Mouse (Mus musculus) MEL-GATA-1-ER (cell line): Measurements from ENCODE around the gene Lamb2.

Experiments
- DNase-seq: peaks from one replicate; pipeline ENCODE4 v3.0.0-alpha.2; 2012; ENCODE audit warnings: low read depth; ENCODE audit errors: extremely low read depth

Lamb2 gene

DNA sequence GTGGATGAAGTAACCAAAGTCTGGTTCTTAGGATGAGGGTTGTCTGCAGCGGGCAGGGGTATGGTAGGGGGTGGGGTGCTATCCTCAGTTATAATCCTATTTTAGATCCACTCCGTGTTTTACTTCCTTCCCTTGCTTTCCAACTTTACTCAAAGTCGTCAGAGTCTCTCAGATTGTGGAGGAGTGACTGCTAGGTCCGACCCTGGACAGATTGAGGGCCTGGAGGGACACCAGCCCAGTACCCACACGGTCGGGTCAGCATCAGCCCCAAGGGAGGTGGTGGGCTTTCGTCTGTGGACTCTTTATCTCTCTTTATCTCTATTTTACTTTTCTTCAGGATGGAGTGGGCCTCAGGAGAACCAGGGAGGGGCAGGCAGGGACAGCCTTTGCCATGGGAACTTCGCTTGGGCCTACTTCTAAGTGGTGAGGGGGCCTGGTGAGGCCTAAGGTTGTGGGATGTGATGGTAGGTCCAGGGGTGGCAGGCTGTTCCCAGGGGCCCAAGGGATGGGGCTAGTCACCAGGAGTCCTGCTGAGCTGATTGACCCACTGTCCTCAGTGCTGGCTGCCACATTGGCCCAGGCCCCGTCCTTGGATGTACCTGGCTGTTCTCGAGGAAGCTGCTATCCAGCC, at the start of gene Lamb2:
Lamb2 (plus strand) TSS at position 16 of the 631 bp plus-strand sequence.
- DNase-seq = no peak

DNA sequence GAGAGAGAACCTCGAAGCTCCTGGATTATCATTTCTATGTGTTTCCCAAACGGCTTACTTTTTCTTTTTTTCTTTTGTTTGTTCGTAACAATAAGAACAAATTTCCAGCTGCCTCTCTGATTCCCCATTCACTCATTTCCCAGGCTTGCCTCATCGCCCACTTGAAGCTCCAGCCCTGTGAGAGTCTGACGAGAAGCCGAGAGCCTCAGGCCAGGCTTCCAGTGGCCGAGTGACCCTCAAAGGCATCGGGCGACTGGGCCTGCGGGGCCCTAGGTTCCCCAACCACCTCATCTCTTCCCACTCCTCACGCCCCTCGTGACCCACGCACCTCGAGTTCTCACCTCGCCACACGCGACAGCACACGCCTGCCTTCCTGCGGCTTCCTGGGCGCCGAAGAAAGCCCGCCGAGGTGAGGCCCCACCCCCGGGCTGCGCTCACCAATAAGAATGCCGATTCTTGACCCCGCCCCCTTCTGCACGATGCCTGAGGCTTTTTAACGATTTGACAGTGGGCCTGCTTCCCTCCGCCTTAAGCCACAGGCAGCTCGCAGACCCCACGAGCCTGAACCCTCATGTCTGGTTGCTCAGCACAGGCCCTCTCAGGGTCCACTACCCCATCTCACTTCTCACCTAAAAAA, 48.0 kb upstream of the Lamb2 start:
- DNase-seq = no peak

DNA sequence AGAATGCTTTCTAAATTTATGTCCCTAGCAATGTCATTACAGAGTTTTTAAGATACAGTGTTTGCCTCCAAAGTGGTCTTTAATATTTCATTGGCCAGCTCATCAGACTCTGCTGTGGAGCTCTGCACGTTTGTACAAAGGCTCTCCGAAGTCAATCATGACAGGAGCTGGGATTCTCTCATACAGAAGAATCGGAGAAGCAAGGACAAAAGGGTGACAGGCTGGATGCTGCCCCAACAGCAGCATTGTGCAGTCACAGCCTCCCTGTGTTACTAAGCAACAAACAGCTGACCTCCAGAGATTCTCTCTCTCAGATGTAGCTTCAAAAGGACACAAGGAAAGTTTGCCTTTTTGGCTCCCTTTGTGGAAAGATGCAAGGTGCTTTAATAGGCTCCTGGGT, 43.4 kb upstream of the Lamb2 start, which contains the start of gene BC048562:
BC048562 (plus strand) TSS at position 301 of the 400 bp plus-strand sequence.
- no peak for DNase-seq

DNA sequence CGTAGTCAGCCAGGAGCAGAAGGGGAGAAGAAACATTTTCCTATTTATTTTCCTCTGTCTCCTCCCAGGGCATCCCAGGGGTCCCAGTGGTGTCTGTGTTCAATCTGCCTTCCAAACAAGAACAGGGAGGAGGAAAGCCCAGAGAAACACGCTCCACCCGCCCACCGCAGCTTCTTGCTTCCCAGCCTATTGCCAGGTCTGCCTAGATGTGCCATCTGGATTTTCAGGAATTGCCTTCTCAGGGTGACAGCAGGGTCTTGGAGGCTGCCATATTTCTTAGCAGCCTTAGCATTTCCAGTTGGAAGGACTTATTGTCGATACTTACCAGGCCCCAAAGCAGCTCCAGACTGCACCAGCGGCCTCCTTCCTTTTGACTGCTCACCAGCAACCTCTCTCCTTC, 40.4 kb upstream of the Lamb2 start:
- DNase-seq = no peak

DNA sequence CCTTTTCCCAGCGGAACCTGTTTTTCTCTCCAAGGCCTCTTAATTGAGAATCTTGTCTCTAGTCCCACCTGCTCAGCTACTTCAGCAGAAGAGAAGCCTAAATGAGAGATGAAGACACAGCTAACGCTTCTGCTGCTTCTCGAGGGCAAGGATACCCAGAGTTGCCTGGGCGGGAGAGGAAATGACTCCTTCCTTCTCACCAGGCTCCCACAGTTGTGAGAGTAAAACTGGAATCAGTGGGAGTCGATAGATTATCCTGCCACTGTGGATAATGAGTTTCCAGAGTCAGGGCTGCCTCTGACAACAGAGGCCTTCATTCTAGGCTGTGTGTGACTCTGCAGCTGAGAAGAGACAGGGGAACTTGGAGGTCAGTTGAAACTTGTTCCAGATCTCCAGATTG, 39.1 kb upstream of the Lamb2 start:
- DNase-seq = no peak

DNA sequence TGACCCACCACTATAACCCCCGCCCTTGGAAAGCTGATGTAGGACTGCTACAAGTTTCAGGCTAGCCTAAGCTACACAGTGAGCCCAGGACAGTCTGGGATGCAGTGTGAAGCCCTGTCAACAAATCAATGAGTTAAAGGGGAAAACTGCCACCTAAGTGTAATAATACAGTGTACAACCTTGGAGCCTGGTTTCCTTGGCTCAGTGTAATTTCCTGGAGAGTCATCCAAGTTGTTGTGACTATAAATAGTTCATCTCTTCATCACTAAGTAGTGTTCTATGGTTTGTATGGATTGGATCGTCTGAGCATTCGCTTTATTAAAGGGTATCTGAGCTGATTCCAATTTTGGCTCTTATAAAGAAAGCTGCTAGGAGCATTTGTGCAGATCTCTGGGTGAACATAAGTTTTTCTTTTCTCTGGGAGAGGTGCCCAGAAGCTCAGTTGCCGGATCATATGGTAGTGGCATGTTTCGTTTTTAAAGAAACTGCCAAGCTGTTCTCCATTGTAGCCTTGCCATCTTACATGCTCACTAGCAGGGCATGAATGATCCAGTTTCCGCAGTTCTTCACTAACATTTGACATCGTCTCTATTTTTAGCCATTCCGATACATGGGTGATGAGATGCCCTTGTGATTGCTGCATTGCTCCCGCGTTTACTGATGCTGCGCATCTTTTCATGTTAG, 38.2 kb upstream of the Lamb2 start:
- no peak for DNase-seq

DNA sequence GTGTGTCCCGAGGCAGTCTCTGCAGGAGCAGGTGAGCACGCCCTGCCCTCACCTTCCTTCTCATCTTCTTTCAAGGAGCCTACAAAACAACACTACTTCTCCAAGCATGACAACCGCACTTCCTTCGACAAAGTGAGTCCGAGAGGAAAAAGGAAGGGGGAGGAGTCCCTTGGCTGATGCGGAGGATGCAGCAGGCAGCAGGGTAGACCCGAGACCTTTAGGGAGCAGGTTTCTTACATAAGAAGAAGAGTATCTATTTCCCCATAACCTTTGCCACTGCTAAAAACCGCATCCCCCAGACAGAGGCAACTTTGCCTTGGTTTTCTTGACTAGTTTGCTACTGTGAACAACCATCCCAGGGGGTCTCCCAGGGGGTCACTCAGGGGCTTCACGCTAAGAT, 34.4 kb upstream of the Lamb2 start:
- DNase-seq = no peak

DNA sequence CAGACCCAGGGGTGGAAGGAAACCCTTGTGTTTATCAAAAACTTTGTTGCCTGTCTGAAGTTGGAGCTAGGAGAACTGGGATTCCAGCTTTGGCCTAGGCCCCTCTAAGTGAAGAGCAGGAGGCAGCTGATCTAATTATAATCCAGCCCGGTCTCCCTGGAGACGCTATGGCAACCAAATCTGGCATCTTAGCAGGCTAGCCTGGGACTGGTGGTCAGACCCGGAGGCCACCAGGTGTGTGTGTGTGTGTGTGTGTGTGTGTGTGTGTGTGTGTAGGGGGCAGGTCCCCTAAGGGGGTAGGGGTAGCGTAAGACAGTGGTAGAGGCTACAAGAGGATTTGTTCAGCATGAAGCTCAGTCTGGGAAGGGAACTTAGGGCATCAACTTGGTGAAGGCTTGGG, 29.7 kb upstream of the Lamb2 start:
- no peak for DNase-seq

DNA sequence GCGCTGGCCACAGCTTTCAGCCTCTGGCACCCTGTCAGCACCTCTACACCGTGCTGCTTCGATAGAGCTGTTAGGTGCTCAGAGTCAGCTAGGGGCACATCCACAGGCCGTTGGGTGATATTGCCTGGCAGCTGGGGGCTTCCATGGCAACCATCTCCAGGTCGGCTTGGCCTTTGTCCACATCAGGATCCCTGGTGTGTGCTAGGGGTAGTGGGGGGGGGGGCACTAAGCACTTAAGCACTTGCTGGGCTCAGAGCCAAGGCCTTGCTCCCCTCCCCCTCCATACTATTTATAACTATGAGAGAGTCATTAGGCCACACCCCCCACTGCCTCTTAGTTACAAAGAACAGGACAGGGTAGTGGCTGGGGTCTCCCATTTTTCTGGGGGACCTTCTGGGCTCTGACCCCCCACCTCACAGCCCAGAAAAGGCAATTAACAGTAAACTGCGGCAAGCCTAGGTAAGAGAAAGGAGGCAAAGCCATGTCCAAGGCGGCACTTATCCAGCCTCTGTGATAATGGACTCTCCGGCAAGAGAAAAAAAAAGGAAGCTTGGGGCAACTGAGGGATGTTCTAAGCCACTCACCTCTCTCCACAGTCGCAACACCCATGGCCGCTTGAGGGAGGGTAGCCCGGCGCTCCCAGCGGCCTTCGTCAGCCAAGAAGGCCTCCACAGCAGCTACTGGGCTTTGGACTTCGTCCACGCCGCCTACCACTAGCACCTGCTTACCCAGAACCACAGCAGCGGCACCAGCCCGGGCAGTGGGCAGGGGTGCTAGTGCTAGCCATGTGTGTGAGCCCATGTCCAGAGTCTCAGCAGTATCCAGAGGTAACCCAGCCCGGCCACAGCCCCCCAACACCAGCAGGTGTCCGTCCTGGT, 29.0 kb upstream of the Lamb2 start:
- DNase-seq = no peak

DNA sequence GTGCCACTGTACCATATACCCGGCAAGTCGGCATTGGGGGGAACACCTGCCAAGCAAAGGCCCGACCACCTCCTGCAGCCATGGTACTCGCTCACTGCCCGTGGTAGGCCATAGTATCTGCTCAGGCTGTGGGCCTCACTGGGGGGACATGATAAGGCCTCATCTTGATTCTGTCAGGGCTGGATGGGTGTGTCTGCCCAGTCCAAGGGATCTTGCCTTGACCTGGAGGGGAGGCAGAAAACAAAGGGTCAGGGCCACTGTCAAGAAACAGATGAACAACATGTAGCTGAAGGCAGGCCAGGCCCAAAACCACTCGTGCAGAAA, 28.4 kb upstream of the Lamb2 start:
- no peak for DNase-seq

DNA sequence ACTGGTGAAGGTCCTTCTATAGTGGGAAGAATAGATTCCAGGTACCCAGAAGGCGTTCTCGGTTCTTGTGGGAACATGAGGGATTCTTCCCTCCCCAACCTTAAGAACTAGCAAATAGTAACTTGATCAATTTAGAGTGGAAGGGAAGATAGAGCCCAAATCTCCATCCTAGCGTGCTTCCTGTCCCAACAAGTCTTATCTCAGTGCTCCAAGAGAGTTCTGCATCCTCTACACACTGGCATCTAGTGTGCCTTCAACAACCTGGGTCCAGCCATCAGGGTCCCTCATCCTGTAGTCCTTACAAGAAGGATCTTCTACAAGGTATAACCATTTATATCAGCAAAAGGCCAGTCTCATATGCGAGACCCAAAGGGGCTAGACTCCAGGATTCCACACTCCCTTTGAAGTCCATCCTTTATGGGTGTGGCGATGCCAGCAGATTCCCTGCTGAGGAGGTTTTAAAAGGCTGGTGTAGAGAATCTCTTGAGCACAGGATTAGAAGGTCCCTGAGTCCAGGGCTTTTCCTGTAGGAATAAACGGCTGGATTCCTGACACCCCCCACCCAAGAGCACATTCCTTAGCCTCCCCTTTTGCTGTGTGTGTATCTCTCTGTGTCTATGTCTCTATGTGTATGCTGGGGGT, 27.9 kb upstream of the Lamb2 start:
- peak; percentile 67 for DNase-seq

DNA sequence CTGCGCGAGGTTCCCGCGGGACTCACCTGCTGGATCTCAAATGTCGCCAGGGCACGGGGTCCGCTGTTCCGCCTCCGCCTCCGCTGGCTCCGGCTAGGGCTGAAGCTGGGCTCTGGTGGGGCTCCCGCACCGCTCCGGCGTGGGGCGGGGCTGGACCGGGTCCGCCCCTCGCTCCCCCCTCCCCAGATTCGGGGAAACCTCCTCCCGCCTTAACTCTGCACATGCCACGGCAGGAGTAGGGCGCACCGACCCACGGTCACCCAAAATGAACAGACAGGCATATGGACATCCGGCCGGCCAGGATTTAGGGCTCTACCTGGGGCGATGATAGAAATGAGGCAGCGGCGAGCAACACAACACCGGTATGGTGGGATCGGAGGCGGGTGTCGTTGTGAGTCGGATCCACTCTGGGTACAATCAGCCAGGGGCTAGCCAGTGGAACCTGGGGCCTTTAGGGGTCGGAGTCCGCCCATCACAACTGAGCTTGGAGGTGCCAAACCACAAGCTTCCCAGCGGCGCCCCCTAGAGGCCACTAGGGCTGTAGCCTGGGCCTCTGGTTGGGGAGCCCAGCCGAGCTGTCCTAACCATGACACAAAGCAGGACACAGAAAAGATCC, 27.1 kb upstream of the Lamb2 start:
- peak; percentile 76 for DNase-seq

DNA sequence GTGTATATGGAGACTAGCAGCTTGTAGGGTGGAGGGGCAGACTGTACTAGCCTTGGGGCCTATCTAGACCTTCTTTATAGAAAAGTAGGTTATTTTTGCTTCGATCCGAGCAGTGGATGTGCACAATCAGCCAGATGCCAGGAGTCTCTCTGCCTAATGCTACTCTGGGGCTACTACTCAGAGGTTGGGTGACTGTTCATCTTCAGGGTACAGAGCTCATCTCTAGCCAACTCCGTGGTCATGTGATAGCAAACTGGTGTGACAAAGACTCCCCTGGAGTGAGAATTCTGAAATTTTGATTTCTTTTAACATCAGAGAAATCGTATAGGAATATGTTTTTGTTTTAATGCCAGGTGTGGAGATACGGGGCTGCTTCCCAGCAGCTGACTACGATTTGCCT, 26.6 kb upstream of the Lamb2 start:
- no peak for DNase-seq

DNA sequence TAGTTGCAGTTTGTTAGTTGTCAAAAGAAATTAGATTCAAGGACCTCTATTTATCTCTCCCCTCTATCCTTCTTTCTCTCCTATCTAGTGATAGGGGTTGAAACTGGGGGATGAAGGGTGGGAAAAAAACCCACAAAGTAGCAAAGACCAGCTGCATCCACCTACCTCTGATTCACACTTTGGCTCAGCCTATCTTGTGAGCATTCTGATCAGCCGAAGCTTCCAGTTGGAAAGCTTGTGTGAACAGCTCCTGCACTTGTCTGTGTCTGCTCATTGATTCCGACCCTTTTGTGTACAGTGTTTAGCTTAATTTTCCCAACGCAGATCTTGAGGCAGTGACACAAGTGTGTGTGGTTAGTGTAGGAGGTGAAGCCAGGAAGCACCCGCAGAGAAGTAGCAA, 26.1 kb upstream of the Lamb2 start:
- DNase-seq = no peak

DNA sequence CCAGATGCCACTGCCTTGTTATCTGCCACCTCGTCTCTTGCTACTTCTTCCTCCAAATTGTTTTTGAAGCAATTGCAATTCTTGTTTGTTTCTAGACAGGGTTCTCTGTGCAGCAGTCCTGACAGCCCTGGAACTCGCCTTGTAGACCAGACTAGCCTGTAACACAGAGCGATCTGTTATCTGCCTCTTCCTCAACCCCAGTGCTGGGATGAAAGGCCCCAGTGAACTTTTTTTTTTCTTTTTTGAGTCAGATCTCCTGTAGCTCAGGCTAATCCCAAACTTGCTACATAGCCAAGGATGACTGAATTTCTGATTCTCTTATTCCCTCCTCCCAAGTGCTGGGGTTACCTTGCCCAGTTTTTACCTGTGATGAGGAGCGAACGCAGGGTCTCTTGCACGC, 25.1 kb upstream of the Lamb2 start:
- no peak for DNase-seq

DNA sequence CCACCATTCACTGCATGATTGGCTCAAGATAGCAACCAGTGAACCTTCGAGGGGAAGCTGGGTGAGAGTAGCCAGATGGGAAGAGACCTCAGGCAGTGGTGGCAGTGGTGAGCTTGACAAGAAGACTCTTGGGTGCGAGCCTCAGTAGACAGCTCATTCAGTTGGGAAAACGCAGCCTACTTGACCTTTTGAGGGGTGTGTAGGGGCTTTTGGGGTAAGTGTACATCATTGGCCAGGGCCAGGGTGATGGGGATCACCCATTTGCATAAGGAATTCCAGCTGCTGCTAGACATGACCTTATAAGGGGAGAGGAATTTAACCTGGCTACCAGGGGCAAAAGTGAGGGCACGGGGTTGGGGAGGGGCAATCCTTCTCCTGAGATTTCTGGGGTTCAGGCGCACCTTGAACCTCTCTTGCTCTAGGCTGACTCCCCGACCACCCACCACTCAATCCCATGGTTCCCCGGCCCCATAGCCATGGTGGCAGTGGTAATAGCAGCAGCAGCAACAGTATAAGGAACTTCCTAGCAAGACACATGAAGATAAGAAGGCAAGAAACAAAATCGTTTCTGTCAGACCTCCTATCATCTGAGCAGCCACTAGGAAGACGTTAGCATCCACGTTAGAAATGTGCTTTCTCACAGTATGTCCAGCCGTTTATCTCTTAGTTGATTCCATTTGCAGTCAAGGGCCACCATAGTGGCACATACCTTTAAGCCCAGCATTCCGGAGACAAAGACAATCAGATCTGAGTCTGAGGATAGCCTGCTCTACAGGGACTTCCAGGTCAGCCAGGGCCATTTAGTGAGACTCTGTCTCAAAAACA, 23.6 kb upstream of the Lamb2 start:
- DNase-seq = peak; percentile 71

DNA sequence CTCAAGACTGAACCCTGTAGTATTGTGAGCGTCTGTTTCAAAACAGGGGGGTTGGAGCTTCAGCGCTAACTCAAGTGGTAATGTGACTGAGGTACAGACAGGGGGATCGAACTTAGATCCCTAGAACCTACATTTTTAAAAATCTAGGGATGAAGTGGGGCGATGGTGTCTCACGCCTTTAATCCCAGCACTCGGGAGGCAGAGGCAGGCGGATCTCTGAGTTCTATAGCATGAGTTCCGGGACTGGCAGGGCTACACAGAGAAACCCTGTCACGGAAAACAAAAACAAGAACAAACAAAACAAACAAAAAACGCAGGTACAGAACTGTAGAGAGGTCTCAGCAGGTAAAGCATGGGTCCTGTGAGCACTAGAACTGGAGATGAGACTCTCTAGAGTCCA, 22.6 kb upstream of the Lamb2 start:
- no peak for DNase-seq

DNA sequence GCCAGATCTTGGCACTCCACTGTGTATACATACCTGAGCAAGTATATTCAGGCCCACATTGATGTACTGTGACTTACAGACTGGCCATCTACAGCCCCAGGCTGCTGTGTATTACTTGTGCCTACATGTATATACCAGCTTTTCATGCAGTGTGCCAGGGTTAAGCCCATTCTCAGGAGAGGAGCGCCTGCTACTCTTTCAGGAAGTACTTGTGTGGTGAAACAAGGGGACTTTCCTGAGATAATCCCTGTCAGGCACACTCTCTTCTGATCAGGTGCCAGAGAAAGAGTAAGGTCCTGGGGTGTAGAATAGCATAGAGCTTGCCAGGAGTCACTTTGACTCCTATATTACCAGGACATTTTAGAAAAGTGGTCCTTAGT, 19.6 kb upstream of the Lamb2 start:
- no peak for DNase-seq

DNA sequence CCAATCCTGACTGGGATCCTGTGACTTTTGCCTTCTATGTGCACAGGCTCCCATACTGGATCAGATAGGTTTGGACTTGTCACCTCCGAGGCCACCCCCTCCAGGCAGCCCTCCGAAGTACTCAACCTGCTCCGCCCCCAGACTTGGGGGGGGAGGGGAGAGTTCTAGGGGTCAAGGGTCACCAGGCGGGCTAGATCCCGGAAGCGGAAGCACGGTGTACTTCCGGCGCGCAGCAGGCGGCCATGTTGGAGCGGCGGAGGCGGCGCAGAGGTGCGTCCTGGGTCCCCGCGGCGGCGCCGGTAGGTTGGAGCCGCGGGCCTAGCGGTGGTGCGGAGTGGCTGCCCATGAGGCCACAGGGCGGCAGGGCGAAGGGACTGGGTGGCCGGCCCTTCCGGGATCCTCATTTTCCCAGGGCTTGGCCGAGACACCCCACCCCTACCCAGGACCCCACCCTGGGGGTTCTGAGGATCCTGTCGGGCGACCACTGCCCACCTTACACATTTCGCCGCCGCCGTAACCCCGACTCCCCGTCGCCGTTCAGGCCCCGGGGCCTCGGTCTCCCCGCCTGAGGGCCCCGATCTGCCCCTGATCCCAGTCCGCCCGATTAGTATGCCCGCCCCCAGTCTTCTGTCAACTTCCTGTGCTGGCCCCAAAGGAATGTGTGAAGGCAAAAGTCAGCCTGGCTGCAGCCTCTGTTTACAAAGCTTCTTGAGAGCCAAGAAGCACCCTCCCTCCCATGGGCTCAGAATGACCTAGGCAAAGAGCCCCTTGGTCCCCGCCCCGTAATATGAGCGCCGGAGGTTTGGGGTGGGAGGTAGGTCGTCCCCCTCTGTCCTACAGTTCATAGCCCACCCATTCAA, 19.0 kb upstream of the Lamb2 start, which contains the start of gene Ccdc71:
Ccdc71 (plus strand) TSS at position 209 of the 860 bp plus-strand sequence.
- DNase-seq = no peak
